Mouse (Mus musculus) G1E (cell line): Measurements from ENCODE around the gene Sgpp1.

Experiments used
- CTCF ChIP-seq: IDR thresholded peaks from 2 replicates; pipeline ENCODE4 v1.5.1; 2012; ENCODE audit warnings: low read depth, low read length, inconsistent platforms, mixed read lengths
- GATA1 ChIP-seq: IDR thresholded peaks from 2 replicates; pipeline ENCODE4 v1.6.1; 2012; ENCODE audit warnings: borderline replicate concordance, low read length, inconsistent platforms, mixed read lengths
- TAL1 ChIP-seq: conservative IDR thresholded peaks from 2 replicates; pipeline ENCODE4 v1.6.1; 2012; ENCODE audit warnings: low read depth, low read length, inconsistent platforms, mixed read lengths

DNA sequence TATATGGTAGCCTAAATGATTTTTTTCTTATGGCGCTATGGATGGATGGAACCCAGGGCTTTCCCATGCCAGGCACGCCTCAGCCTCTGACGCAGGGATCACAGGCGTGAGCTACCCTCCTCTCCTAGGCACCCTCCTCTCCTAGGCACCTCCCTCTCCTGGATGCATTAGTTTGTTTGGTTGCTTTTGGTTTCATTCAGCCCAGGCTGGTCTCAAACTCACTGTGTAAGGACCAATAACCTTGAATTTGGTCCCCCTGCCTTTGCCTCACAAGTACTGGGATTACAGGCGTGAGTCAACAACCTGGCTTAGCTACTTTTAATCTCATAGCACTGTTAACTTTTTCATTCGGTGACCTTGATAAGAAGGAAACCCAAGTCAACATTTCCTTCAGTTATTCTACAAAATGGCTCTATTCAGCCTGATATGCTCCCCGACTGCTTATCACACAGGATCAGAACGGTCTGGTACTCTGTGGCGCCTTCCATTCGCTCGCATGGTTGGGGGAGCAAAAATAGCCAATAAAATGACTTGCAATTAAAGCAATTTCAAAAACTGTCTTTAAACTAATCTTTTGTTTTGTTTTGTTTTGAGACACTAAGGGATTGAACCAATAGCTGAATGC, 11.6 kb downstream of the Sgpp1 start:
- TF ChIP-seq CTCF (no peak), GATA1 (no peak), TAL1 (no peak)
